Mouse (Mus musculus): ENCODE data around the gene Bcl7a. TPM values are rescaled to one million over a fixed set of nuclear protein-coding genes. Genes with fewer than 3 reads are reported as not detected.

Gene Bcl7a
- total and polyA plus RNA-seq, 3 experiments = 2.3 to 7.2 (median 4.3) TPM

DNA sequence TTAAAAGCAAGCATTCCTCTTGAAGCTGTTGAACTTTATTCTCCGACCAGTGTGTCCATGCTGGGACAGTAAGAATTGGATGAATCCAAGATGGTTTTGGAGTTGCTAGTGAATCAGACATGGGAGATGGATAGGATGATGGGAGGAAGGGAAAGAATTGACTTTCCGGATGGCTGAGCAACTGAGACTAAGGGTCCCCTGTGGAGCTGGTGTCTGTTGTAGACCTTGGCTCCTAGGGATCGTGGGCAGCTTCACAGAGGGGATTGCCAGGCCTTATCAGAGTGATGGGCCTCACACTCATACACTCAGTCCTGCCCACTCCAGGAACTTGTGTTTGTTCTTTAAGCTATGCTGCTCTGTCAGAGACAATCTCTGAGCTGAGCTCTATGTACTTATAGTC is 64.5 kb downstream of the Bcl7a start:
- Histone ChIP-seq H3K27me3 (replicated peaks) (no peaks in the 10 kb centered on the region), H3K79me2 (replicated peaks; ENCODE audit: control insufficient read depth, extremely low read depth, insufficient read depth, poor library complexity, severe bottlenecking) (peaks cover 4% of the 10 kb centered on the region; the same call in 1 of the 2 replicates), H3K9ac (ENCODE audit: insufficient read depth, low read depth) (no peak overlapping the region), H3K9me3 (replicated peaks; ENCODE audit: low read length) (peaks cover 11% of the 10 kb centered on the region), H3K27ac (ENCODE audit: insufficient read depth, low read depth) (no peak overlapping the region), H3K4me3 (replicated peaks in 1 of 3; ENCODE audit: low read depth in 2 of 3, low read length in 2 of 3, poor library complexity in 1 of 3) (no peak overlapping the region), H3K4me2 (ENCODE audit: insufficient read depth, low read depth, poor library complexity, severe bottlenecking) (no peak overlapping the region), H3K4me1 (ENCODE audit: control insufficient read depth in 1 of 2, insufficient read depth in 2 of 2) (peaks cover 0 to 33% of the 10 kb centered on the region in 2 experiments; a peak in 2 of 4 replicates), H3K36me3 (replicated peaks in 1 of 2; ENCODE audit: control insufficient read depth in 1 of 2, insufficient read depth in 1 of 2, low read length in 1 of 2) (peaks cover 11 to 62% of the 10 kb centered on the region in 2 experiments)
- TF ChIP-seq TBP (conservative IDR thresholded peaks at IDR 0.05; ENCODE audit: low read depth, low read length) (no peak), NRF1 (IDR thresholded peaks at IDR 0.05; ENCODE audit: low read depth, low read length) (no peak), KAT2A (IDR thresholded peaks at IDR 0.05; ENCODE audit: insufficient replicate concordance, low read length) (no peak), JUN (IDR thresholded peaks at IDR 0.05; ENCODE audit: insufficient read depth, low read depth, low read length) (no peak), PAX5 (IDR thresholded peaks at IDR 0.05; ENCODE audit: low read length) (no peak), MEF2A (IDR thresholded peaks at IDR 0.05; ENCODE audit: borderline replicate concordance, low read depth, low read length) (no peak), EP300 (IDR thresholded peaks at IDR 0.05; ENCODE audit: low read length) (no peak), MYC (IDR thresholded peaks at IDR 0.05; ENCODE audit: low read depth, low read length) (no peak), ZNF384 (IDR thresholded peaks at IDR 0.05; ENCODE audit: low read depth, low read length) (no peak), USF1 (IDR thresholded peaks at IDR 0.05; ENCODE audit: low read depth, low read length) (no peak), CHD1 (IDR thresholded peaks at IDR 0.05; ENCODE audit: low read depth, low read length) (no peak), HCFC1 (IDR thresholded peaks at IDR 0.05; ENCODE audit: low read depth, low read length) (no peak)
- DNase-seq (ENCODE audit: extremely low read depth) = no peak
- in situ Hi-C loops (cut with MboI; ENCODE audit: low pct_ligation_motif_present, low pct_unique_long_range_greater_than_20kb, low sequenced_read_pairs) = no loop called here
- dilution Hi-C loops (cut with MboI; ENCODE audit: extremely low pct_ligation_motif_present, extremely low pct_unique_long_range_greater_than_20kb, low sequenced_read_pairs) = no loop called here

DNA sequence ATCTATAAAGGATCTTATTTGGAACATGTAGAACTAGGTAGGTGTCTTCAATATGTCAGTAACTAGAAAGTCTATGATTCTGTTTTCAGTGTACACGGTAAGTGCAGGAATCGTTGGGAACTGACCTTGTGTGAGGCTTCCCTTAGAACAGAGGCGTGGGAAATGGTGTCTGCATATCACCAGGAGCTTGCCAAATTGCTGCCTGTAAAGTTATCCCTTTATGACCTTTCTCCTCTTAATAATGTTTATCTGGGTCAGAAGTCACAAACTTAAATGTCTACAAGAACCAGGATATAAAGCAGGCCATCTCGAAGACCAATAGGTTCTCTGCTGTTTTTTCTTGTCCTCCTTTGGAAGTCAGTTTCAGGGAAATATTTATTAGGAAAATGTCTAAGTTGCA is 68.6 kb downstream of the Bcl7a start:
- TF ChIP-seq JUN (IDR thresholded peaks at IDR 0.05; ENCODE audit: insufficient read depth, low read depth, low read length) (no peak), SMC3 (IDR thresholded peaks at IDR 0.05; ENCODE audit: low read depth, low read length) (no peak), SIN3A (IDR thresholded peaks at IDR 0.05; ENCODE audit: low read length) (no peak), CHD2 (IDR thresholded peaks at IDR 0.05; ENCODE audit: low read length) (no peak), ZKSCAN1 (IDR thresholded peaks at IDR 0.05; ENCODE audit: borderline replicate concordance, low read depth, low read length) (no peak), NRF1 (IDR thresholded peaks at IDR 0.05; ENCODE audit: low read depth, low read length) (no peak), MXI1 (IDR thresholded peaks at IDR 0.05; ENCODE audit: low read depth, low read length) (no peak), MYC (IDR thresholded peaks at IDR 0.05; ENCODE audit: low read depth, low read length) (no peak), PAX5 (IDR thresholded peaks at IDR 0.05; ENCODE audit: low read length) (no peak), POLR2AphosphoS2 (IDR thresholded peaks at IDR 0.05; ENCODE audit: low read depth, low read length) (no peak), MAFK (IDR thresholded peaks at IDR 0.05; ENCODE audit: insufficient replicate concordance, low read length) (no peak), JUND (conservative IDR thresholded peaks at IDR 0.05; ENCODE audit: low read depth, low read length) (no peak), IRF4 (IDR thresholded peaks at IDR 0.05; ENCODE audit: low read depth, low read length) (no peak), RCOR1 (conservative IDR thresholded peaks at IDR 0.05; ENCODE audit: low read depth, low read length) (no peak), ZC3H11A (IDR thresholded peaks at IDR 0.05; ENCODE audit: low read depth, low read length) (no peak), E2F4 (IDR thresholded peaks at IDR 0.05; ENCODE audit: insufficient replicate concordance, low read depth, low read length) (no peak), POLR2A (IDR thresholded peaks at IDR 0.05; ENCODE audit: low read depth, low read length) (no peak), ZMIZ1 (IDR thresholded peaks at IDR 0.05; ENCODE audit: low read depth, low read length) (no peak)
- Histone ChIP-seq H3K9me3 (replicated peaks; ENCODE audit: low read length) (peaks cover 11% of the 10 kb centered on the region), H3K4me2 (ENCODE audit: insufficient read depth, low read depth, poor library complexity, severe bottlenecking) (no peak overlapping the region), H3K27me3 (replicated peaks) (no peaks in the 10 kb centered on the region), H3K27ac (ENCODE audit: insufficient read depth, low read depth) (no peak overlapping the region), H3K9ac (ENCODE audit: insufficient read depth, low read depth) (no peak overlapping the region), H3K36me3 (replicated peaks in 1 of 2; ENCODE audit: control insufficient read depth in 1 of 2, insufficient read depth in 1 of 2, low read length in 1 of 2) (peaks cover 9 to 65% of the 10 kb centered on the region in 2 experiments), H3K79me2 (replicated peaks; ENCODE audit: control insufficient read depth, extremely low read depth, insufficient read depth, poor library complexity, severe bottlenecking) (peaks cover 10% of the 10 kb centered on the region; the same call in 1 of the 2 replicates), H3K4me1 (ENCODE audit: control insufficient read depth in 1 of 2, insufficient read depth in 2 of 2) (peaks cover 0 to 17% of the 10 kb centered on the region in 2 experiments; a peak in 1 of 4 replicates), H3K4me3 (replicated peaks in 1 of 3; ENCODE audit: low read depth in 2 of 3, low read length in 2 of 3, poor library complexity in 1 of 3) (no peak overlapping the region)
- dilution Hi-C loops (cut with MboI; ENCODE audit: extremely low pct_ligation_motif_present, extremely low pct_unique_long_range_greater_than_20kb, low sequenced_read_pairs) = no loop called here
- DNase-seq (ENCODE audit: extremely low read depth) = no peak
- in situ Hi-C loops (cut with MboI; ENCODE audit: low pct_ligation_motif_present, low pct_unique_long_range_greater_than_20kb, low sequenced_read_pairs) = no loop called here
